Comparison of ENCODE assay signal across 7 mouse cellular contexts in the genomic region with DNA sequence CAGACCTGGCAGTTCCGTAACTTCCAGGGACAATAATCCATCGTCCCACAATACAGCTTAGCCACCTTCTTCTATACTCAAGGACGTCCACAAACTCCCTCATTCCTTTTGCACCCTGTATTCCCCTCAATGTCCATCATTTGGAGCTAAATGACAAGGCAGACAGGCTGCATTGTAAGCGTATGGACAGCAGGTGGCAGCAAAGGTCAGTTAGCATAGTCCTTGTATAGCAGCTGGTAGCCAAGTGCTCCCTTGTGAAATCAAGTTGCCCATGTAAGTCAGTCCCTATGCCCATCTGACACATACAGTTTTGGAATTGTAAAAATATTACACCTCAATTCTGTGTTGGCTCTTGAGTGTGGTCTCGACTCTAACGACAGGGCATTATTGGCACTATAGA. TPM values are rescaled to one million over a fixed set of nuclear protein-coding genes. Genes with fewer than 3 reads are reported as not detected.
DNase-seq lines count a peak whose midpoint lies in the region; ATAC-seq and TF ChIP-seq lines count a peak whose summit lies in the region.

No protein-coding gene starts in this region.

- no peak overlapping the region for H3K9ac ChIP-seq in CH12.LX (ENCODE audit: insufficient read depth, low read depth)

- no peak for TF ChIP-seq EP300 in CH12.LX (IDR thresholded peaks at IDR 0.05; ENCODE audit: low read length)

- peak; percentile 71 for TF ChIP-seq RAD21 in CH12.LX (IDR thresholded peaks at IDR 0.05; ENCODE audit: low read depth, low read length)

- H3K27ac ChIP-seq in CH12.LX (ENCODE audit: insufficient read depth, low read depth): no peak overlapping the region

- DNase-seq in CH12.LX (ENCODE audit: extremely low read depth): peak; percentile 73
- peak; percentile 42 for DNase-seq in Patski (ENCODE audit: low read depth, low spot score)
- DNase-seq in cerebellum, postnatal 14 days: peak; percentile 81 to 86
- DNase-seq in frontal cortex, postnatal 36 days (ENCODE audit: low spot score in 2 of 2): peak; percentile 39 to 76
- DNase-seq in large intestine, adult 2 months (ENCODE audit: low read depth, low spot score): peak; percentile 13
- peak; percentile 76 for DNase-seq in lung, postnatal 10 days
- DNase-seq in right cerebral cortex, postnatal 25 days: peak; percentile 35

- H3K4me2 ChIP-seq in CH12.LX (ENCODE audit: insufficient read depth, low read depth, poor library complexity, severe bottlenecking): no peak overlapping the region

- dilution Hi-C loops in CH12.LX (cut with MboI; ENCODE audit: extremely low pct_ligation_motif_present, extremely low pct_unique_long_range_greater_than_20kb, low sequenced_read_pairs): no loop called here

- peaks cover 0 to 18% of the 10 kb centered on the region in 2 experiments; a peak in 2 of 4 replicates for H3K4me1 ChIP-seq in CH12.LX (ENCODE audit: control insufficient read depth in 1 of 2, insufficient read depth in 2 of 2)

- no peaks in the 10 kb centered on the region for H3K36me3 ChIP-seq in CH12.LX (replicated peaks in 1 of 2; ENCODE audit: control insufficient read depth in 1 of 2, insufficient read depth in 1 of 2, low read length in 1 of 2)

- CTCF ChIA-PET in Patski (lab: Charles Lee): interaction anchor here (0.6 to 5.2 kb wide), 23 partner anchors 10 to 532 kb away, joined by 3 to 49 read pairs (median 4); partner anchors contain the start of gene Kirrel

- H3K27me3 ChIP-seq in CH12.LX (replicated peaks) (no peaks in the 10 kb centered on the region), Patski (peaks cover 10% of the 10 kb centered on the region)

- TF ChIP-seq POLR2A in CH12.LX (IDR thresholded peaks at IDR 0.05; ENCODE audit: low read depth, low read length): no peak

- TF ChIP-seq CTCF in CH12.LX (conservative IDR thresholded peaks at IDR 0.05 in 1 of 2, IDR thresholded peaks at IDR 0.05 in 1 of 2; ENCODE audit: low read depth in 2 of 2, low read length in 2 of 2) (peak; percentile 83 to 84), Patski (IDR thresholded peaks at IDR 0.05) (peak; percentile 93)

- no peaks in the 10 kb centered on the region for H3K79me2 ChIP-seq in CH12.LX (replicated peaks; ENCODE audit: control insufficient read depth, extremely low read depth, insufficient read depth, poor library complexity, severe bottlenecking)

- WGBS in large intestine, adult 2 months: 17% methylated on average over 6 of the region's 6 CpGs

- H3K9me3 ChIP-seq in CH12.LX (replicated peaks; ENCODE audit: low read length): peaks cover 5% of the 10 kb centered on the region

- POLR2A ChIA-PET in Patski (lab: Charles Lee): no interaction called here

- no peak for ATAC-seq in Patski

- in situ Hi-C loops in CH12.LX (cut with MboI; ENCODE audit: low pct_ligation_motif_present, low pct_unique_long_range_greater_than_20kb, low sequenced_read_pairs) (no loop called here), Patski (cut with MboI; ENCODE audit: low pct_unique_long_range_greater_than_20kb) (loop anchor here (5.0 to 10.0 kb wide), 3 partner anchors 146 to 534 kb away; no protein-coding TSS in a partner anchor)

- no peak overlapping the region for H3K4me3 ChIP-seq in CH12.LX (replicated peaks in 1 of 3; ENCODE audit: low read depth in 2 of 3, low read length in 2 of 3, poor library complexity in 1 of 3)

TF ChIP-seq in CH12.LX, 34 proteins besides CTCF, POLR2A, EP300 and RAD21:
- TF ChIP-seq TCF12 (IDR thresholded peaks at IDR 0.05; ENCODE audit: low read depth, low read length) (no peak), SMC3 (IDR thresholded peaks at IDR 0.05; ENCODE audit: low read depth, low read length) (peak; percentile 65), ETS1 (conservative IDR thresholded peaks at IDR 0.05; ENCODE audit: low read depth, low read length) (no peak)
TF ChIP-seq in CH12.LX: peak in this region for 1.

RNA-seq across cellular contexts. Expression of gene Cd1d1, which starts 31.6 kb away (rescaled TPM):
- 2.4 and 3.0 TPM in 2 replicates for total RNA-seq in CH12.LX (2012; rRNA removed)
- total RNA-seq in CH12.LX (2014; rRNA removed): 5.9 and 6.3 TPM in 2 replicates
- 6.8 and 7.1 TPM in 2 replicates for polyA plus RNA-seq in CH12.LX (2012; ENCODE audit: insufficient read length, low read depth)
- 1.7 TPM for polyA plus RNA-seq in Patski (2021)
- polyA plus RNA-seq in large intestine, adult 2 months (2012; rRNA removed): 6.1 and 7.8 TPM in 2 replicates

Comparison
In these comparisons a context has a peak if more than half of its experiments do, and no peak if none do; other contexts are left out.
1. DNase-seq: peak in every context shown above with its lines; median percentile 84 in cerebellum, postnatal 14 days; 76 in lung, postnatal 10 days; 73 in CH12.LX; 58 in frontal cortex, postnatal 36 days; 42 in Patski; 35 in right cerebral cortex, postnatal 25 days; 13 in large intestine, adult 2 months.